ENCODE assay signal across 34 mouse cellular contexts in genomic region chr3:79299401-79299800, GRCm38 (mm10). TPM values are rescaled to one million over a fixed set of nuclear protein-coding genes. Genes with fewer than 3 reads are reported as not detected.
DNase-seq lines count a peak whose midpoint lies in the region; ATAC-seq and TF ChIP-seq lines count a peak whose summit lies in the region.
"Had no signal": no experiment of that assay in that cellular context is flagged by ENCODE, and none has a peak within 500 bp of the region (broad histone marks: within the 10 kb centered on the region; RNA-seq: fewer than 3 reads in every experiment).

No protein-coding gene starts in this region.

- ATAC-seq in stomach, postnatal 0 days (ENCODE audit: low FRiP score, low TSS enrichment) = no peak
- ATAC-seq: activated CD4-positive, CD25-positive, alpha-beta regulatory T cell, adult 4 months; CD4-positive, CD25-positive, alpha-beta regulatory T cell, adult 4 months; forebrain, embryonic 13.5 days; forebrain, embryonic 16.5 days; Patski had no signal

- H3K9ac ChIP-seq in stomach, postnatal 0 days (ENCODE audit: low read length) = no peak overlapping the region
- H3K9ac ChIP-seq: forebrain, embryonic 13.5 days; hindbrain, embryonic 12.5 days; hindbrain, embryonic 15.5 days had no signal

- WGBS in stomach, postnatal 0 days = 88% methylated on average over 15 of the region's 15 CpGs

- DNase-seq in heart, adult 11 months = peak; percentile 90
- no peak for DNase-seq in heart, adult 8-10 months (ENCODE audit: low spot score)
- peak; percentile 67 for DNase-seq in testis, postnatal 14 days (ENCODE audit: low spot score)
- no peak for DNase-seq in testis, postnatal 10 days (ENCODE audit: low spot score)
- peak; percentile 49 for DNase-seq in R1 (ENCODE audit: low read depth, low spot score)
- peak; percentile 13 for DNase-seq in skeletal muscle tissue, adult 2 months (ENCODE audit: low read depth, low spot score)
- DNase-seq in stomach, postnatal 0 days (ENCODE audit: low spot score) = no peak
- DNase-seq in kidney, postnatal 25 days = no peak
- DNase-seq: adrenal gland, adult 8-10 months; adrenal gland, postnatal 25 days; cerebellum, adult 11-12 months; cerebellum, adult 9-10 months; cerebellum, postnatal 14 days; gastrocnemius, postnatal 10 days; gastrocnemius, postnatal 36 days; heart, adult 2 months had no signal

- H3K27ac ChIP-seq in stomach, postnatal 0 days (replicated peaks) = no peak overlapping the region
- H3K27ac ChIP-seq: forebrain, embryonic 10.5 days; forebrain, embryonic 13.5 days; heart, adult 2 months; hindbrain, embryonic 12.5 days; hindbrain, embryonic 15.5 days had no signal

- H3K9me3 ChIP-seq in stomach, postnatal 0 days (ENCODE audit: control insufficient read depth, low read length) = no peaks in the 10 kb centered on the region
- H3K9me3 ChIP-seq: forebrain, embryonic 10.5 days; forebrain, embryonic 13.5 days; G1E; hindbrain, embryonic 12.5 days; hindbrain, embryonic 15.5 days had no signal

- H3K4me1 ChIP-seq in stomach, postnatal 0 days (replicated peaks; ENCODE audit: control insufficient read depth, insufficient read depth) = no peaks in the 10 kb centered on the region
- H3K4me1 ChIP-seq: forebrain, embryonic 10.5 days; forebrain, embryonic 13.5 days; hindbrain, embryonic 12.5 days; hindbrain, embryonic 15.5 days had no signal

- no peaks in the 10 kb centered on the region for H3K36me3 ChIP-seq in stomach, postnatal 0 days (ENCODE audit: control insufficient read depth, insufficient read depth, low read length)
- H3K36me3 ChIP-seq: forebrain, embryonic 10.5 days; G1E; hindbrain, embryonic 12.5 days; hindbrain, embryonic 15.5 days had no signal

- no peak for TF ChIP-seq EP300 in stomach, postnatal 0 days (optimal IDR thresholded peaks at IDR 0.05)

- no peak overlapping the region for H3K4me2 ChIP-seq in stomach, postnatal 0 days (replicated peaks; ENCODE audit: low read depth)
- H3K4me2 ChIP-seq: forebrain, embryonic 13.5 days; heart, embryonic 11.5 days; hindbrain, embryonic 12.5 days; hindbrain, embryonic 15.5 days had no signal

- no peaks in the 10 kb centered on the region for H3K27me3 ChIP-seq in stomach, postnatal 0 days (ENCODE audit: control insufficient read depth, insufficient read depth, low read length)
- H3K27me3 ChIP-seq: hindbrain, embryonic 12.5 days; hindbrain, embryonic 15.5 days had no signal

- H3K4me3 ChIP-seq in stomach, postnatal 0 days (ENCODE audit: low read depth, low read length) = no peak overlapping the region
- H3K4me3 ChIP-seq: forebrain, embryonic 10.5 days; forebrain, embryonic 13.5 days; heart, adult 2 months; hindbrain, embryonic 12.5 days; hindbrain, embryonic 15.5 days had no signal

- TF ChIP-seq CTCF in stomach, postnatal 0 days (IDR thresholded peaks at IDR 0.05; ENCODE audit: low read depth) = no peak

RNA-seq across cellular contexts. Expression of gene Rapgef2, which starts 13.1 kb away (rescaled TPM):
- total RNA-seq in heart, adult 8-10 months (2022) = 10 to 100 TPM; 28.3 to 34.8 (median 32.0) TPM
- 2.3 and 2.4 TPM in 2 replicates for polyA plus RNA-seq in stomach, postnatal 0 days (2015; fragmentation: Nextera tagmentation; extraction: Ambion mirVana)

RNA-seq across cellular contexts. Expression of gene Gm17359, which starts 37.1 kb away (rescaled TPM):
- total RNA-seq in heart, adult 8-10 months (2022) = not detected
- 0.12 TPM in 1 of 2 replicates, not detected in the other for polyA plus RNA-seq in stomach, postnatal 0 days (2015; fragmentation: Nextera tagmentation; extraction: Ambion mirVana)
- total RNA-seq: adrenal gland, adult 8-10 months; adrenal gland, postnatal 25 days; G1E; gastrocnemius, postnatal 10 days; gastrocnemius, postnatal 36 days; heart, adult 2 months; heart, postnatal 25 days; hematopoietic stem cell, adult 5-6 weeks had no signal
- polyA plus RNA-seq: activated CD4-positive, CD25-positive, alpha-beta regulatory T cell, adult 4 months; C2C12; CD4-positive, CD25-positive, alpha-beta regulatory T cell, adult 4 months; embryonic facial prominence, embryonic 11.5 days; embryonic facial prominence, embryonic 14.5 days; forebrain, embryonic 10.5 days; forebrain, embryonic 13.5 days; forebrain, embryonic 16.5 days; G1E; heart, embryonic 11.5 days; heart, embryonic 14.5 days; heart, postnatal 0 days; hindbrain, embryonic 15.5 days; intestine, embryonic 14.5 days; Patski had no signal

Comparison
In these comparisons a context has a peak if more than half of its experiments do, and no peak if none do; other contexts are left out.
1. DNase-seq: peak in heart, adult 11 months (single experiment), testis, postnatal 14 days (single experiment), R1 (single experiment) and skeletal muscle tissue, adult 2 months (single experiment); none in heart, adult 8-10 months (single experiment), testis, postnatal 10 days (single experiment), stomach, postnatal 0 days (single experiment) and kidney, postnatal 25 days (0 of 2).